Mouse (Mus musculus): Measurements from ENCODE around the gene Prr5. TPM values are rescaled to one million over a fixed set of nuclear protein-coding genes. Genes with fewer than 3 reads are reported as not detected.
A peak's percentile ranks its signal among the peaks of the same experiment; 100 is the strongest.

Prr5 gene
- polyA plus RNA-seq (2014; fragmentation: Nextera tagmentation; extraction: Ambion mirVana) = 10.0 and 12.3 TPM in 2 replicates

DNA sequence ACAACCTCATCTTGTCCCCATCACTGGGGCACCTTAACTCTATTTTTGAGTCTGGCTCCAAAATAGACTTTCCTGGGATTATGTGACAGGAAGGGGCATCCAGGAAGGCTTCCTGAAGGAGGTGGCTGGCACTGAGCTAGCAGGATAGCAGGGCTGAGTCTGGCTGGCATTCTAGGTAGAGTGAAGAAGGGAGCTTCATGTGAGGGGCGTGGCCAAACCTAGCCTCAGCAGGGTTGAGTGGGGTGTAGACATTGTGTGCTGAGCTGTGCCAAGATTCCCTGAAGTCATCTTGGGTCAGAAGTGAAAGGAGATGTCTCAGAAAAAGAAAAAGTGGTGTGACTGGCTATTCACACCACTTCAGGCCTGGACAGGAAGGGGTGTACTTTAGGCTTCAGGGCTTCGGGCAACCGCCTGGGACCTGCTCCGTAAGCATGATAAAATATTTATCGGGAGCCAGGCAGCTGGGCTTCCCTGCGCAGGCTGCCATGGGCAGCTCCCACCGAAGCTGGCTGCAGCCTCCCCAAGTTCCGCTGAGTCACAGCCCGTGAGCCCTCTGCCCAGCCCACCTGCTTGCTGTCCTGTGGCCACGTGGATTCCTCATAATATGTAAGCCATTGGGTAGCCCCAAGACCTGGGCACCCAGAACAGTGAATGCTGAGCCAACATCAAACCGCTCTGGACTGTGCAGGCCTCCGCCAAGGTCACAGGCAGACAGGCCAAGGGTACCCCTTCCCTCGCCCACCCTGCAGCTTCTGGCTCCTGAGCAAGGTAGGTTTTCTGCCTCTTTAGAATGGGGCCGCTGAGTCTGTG lies at the start of gene Prr5:
TSS of gene Prr5 (plus strand) at position 683 of the 810 bp plus-strand sequence.
- no peak within 1 kb of the TSS for H3K27ac ChIP-seq (ENCODE audit: low read depth, low read length)
- no peak within 1 kb of the TSS for H3K4me3 ChIP-seq (ENCODE audit: low read depth, low read length)
- ATAC-seq (replicated peaks; ENCODE audit: low FRiP score) (no peak), DNase-seq (ENCODE audit: low spot score) (no peak)
- H3K9ac ChIP-seq (ENCODE audit: low read length) = no peak within 1 kb of the TSS
- peaks cover 4% of the 10 kb centered on the region for H3K27me3 ChIP-seq (ENCODE audit: control insufficient read depth, insufficient read depth, low read length)
- H3K4me1 ChIP-seq (replicated peaks; ENCODE audit: control insufficient read depth, insufficient read depth, low read length) = peaks cover 4% of the 10 kb centered on the region; the same call in 1 of the 2 replicates
- H3K4me2 ChIP-seq (ENCODE audit: low read depth, low read length, severe bottlenecking) = no peak within 1 kb of the TSS
- H3K9me3 ChIP-seq (ENCODE audit: control insufficient read depth, low read length) = no peaks in the 10 kb centered on the region
- WGBS = 89% methylated on average over 14 of the region's 14 CpGs
- no peaks in the 10 kb centered on the region for H3K36me3 ChIP-seq (ENCODE audit: control insufficient read depth, insufficient read depth, low read length)

- Histone ChIP-seq H3K9ac (ENCODE audit: low read length) (no peak overlapping the region), H3K27ac (ENCODE audit: low read depth, low read length) (no peak overlapping the region), H3K4me1 (replicated peaks; ENCODE audit: control insufficient read depth, insufficient read depth, low read length) (peaks cover 14% of the 10 kb centered on the region), H3K36me3 (ENCODE audit: control insufficient read depth, insufficient read depth, low read length) (no peaks in the 10 kb centered on the region), H3K27me3 (ENCODE audit: control insufficient read depth, insufficient read depth, low read length) (no peaks in the 10 kb centered on the region; the same call in 1 of the 2 replicates), H3K4me2 (ENCODE audit: low read depth, low read length, severe bottlenecking) (no peak overlapping the region), H3K9me3 (ENCODE audit: control insufficient read depth, low read length) (no peaks in the 10 kb centered on the region), H3K4me3 (ENCODE audit: low read depth, low read length) (no peak overlapping the region)
- no peak for DNase-seq (ENCODE audit: low spot score)
- 70% methylated on average over 3 of the region's 3 CpGs for WGBS
- ATAC-seq (replicated peaks; ENCODE audit: low FRiP score) = no peak
Measured at GRCm38 (mm10) chr15:84620028-84620427, 49.4 kb upstream of the Prr5 start.

- DNase-seq (ENCODE audit: low spot score) (no peak), ATAC-seq (replicated peaks; ENCODE audit: low FRiP score) (peak; percentile 73)
- peak overlapping the region; percentile 12 for H3K9ac ChIP-seq (ENCODE audit: low read length)
- H3K4me1 ChIP-seq (replicated peaks; ENCODE audit: control insufficient read depth, insufficient read depth, low read length) = peaks cover 13% of the 10 kb centered on the region
- H3K4me3 ChIP-seq (ENCODE audit: low read depth, low read length) = no peak overlapping the region
- 23% methylated on average over 14 of the region's 14 CpGs for WGBS
- H3K4me2 ChIP-seq (ENCODE audit: low read depth, low read length, severe bottlenecking) = peak overlapping the region; percentile 27; the same call in 1 of the 2 replicates
- no peaks in the 10 kb centered on the region for H3K27me3 ChIP-seq (ENCODE audit: control insufficient read depth, insufficient read depth, low read length)
- no peaks in the 10 kb centered on the region for H3K36me3 ChIP-seq (ENCODE audit: control insufficient read depth, insufficient read depth, low read length)
- no peaks in the 10 kb centered on the region for H3K9me3 ChIP-seq (ENCODE audit: control insufficient read depth, low read length)
- no peak overlapping the region for H3K27ac ChIP-seq (ENCODE audit: low read depth, low read length)
Measured at GRCm38 (mm10) chr15:84621722-84622428, 47.5 kb upstream of the Prr5 start.

DNA sequence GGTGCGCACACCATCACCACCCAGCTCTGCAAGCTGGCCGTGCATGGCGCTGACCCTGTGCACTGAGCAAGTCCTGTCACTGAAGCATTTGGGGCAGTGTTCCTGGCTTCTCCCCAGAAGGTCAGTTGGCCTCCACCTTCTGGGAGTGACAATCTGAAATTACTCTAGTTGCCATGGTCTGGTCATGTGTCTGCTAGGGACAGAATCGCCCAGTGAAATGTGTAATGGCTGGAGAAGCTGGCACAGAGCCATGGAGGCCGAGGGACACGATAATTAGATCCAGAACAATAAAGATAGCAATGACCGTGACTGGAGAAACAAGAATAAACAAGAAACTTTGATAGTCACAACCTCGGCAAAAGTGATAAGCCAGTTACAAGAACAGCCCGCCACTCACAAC lies 44.5 kb upstream of the Prr5 start:
- peaks cover 15% of the 10 kb centered on the region for H3K4me1 ChIP-seq (replicated peaks; ENCODE audit: control insufficient read depth, insufficient read depth, low read length)
- H3K27ac ChIP-seq (ENCODE audit: low read depth, low read length) = no peak overlapping the region
- H3K9ac ChIP-seq (ENCODE audit: low read length) = no peak overlapping the region
- DNase-seq (ENCODE audit: low spot score) = no peak
- no peak overlapping the region for H3K4me2 ChIP-seq (ENCODE audit: low read depth, low read length, severe bottlenecking)
- H3K27me3 ChIP-seq (ENCODE audit: control insufficient read depth, insufficient read depth, low read length) = no peaks in the 10 kb centered on the region
- no peaks in the 10 kb centered on the region for H3K36me3 ChIP-seq (ENCODE audit: control insufficient read depth, insufficient read depth, low read length)
- 83% methylated on average over 9 of the region's 9 CpGs for WGBS
- no peaks in the 10 kb centered on the region for H3K9me3 ChIP-seq (ENCODE audit: control insufficient read depth, low read length)
- H3K4me3 ChIP-seq (ENCODE audit: low read depth, low read length) = no peak overlapping the region
- no peak for ATAC-seq (replicated peaks; ENCODE audit: low FRiP score)

GRCm38 (mm10) chr15:84625712-84626414 lies 43.6 kb upstream of the Prr5 start:
- Histone ChIP-seq H3K4me2 (ENCODE audit: low read depth, low read length, severe bottlenecking) (no peak overlapping the region), H3K36me3 (ENCODE audit: control insufficient read depth, insufficient read depth, low read length) (no peaks in the 10 kb centered on the region), H3K9me3 (ENCODE audit: control insufficient read depth, low read length) (no peaks in the 10 kb centered on the region), H3K27me3 (ENCODE audit: control insufficient read depth, insufficient read depth, low read length) (no peaks in the 10 kb centered on the region), H3K27ac (ENCODE audit: low read depth, low read length) (no peak overlapping the region), H3K4me3 (ENCODE audit: low read depth, low read length) (no peak overlapping the region), H3K4me1 (replicated peaks; ENCODE audit: control insufficient read depth, insufficient read depth, low read length) (peaks cover 15% of the 10 kb centered on the region), H3K9ac (ENCODE audit: low read length) (no peak overlapping the region)
- ATAC-seq (replicated peaks; ENCODE audit: low FRiP score) = no peak
- DNase-seq (ENCODE audit: low spot score) = no peak
- WGBS = 73% methylated on average over 6 of the region's 6 CpGs

DNA sequence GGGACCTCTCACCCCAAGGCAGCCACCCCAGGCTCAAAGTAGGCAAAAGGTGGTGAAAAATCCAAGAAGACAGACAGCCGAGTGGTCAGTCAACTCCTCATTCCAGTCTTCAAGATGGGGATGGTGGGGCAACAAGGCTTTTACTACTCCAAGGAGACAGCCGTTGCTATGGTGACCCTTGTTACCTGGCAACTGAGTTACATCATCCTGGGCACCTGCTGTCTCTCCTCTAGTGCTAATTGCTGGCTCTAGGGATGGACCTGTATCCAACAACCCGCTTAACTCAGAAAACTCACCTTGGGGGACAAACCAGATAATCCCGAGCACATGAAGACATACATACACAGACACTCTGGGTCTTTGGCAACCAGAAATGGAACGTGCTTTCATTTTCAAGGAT lies 42.1 kb upstream of the Prr5 start:
- Histone ChIP-seq H3K36me3 (ENCODE audit: control insufficient read depth, insufficient read depth, low read length) (no peaks in the 10 kb centered on the region), H3K4me3 (ENCODE audit: low read depth, low read length) (no peak overlapping the region), H3K9me3 (ENCODE audit: control insufficient read depth, low read length) (no peaks in the 10 kb centered on the region), H3K4me1 (replicated peaks; ENCODE audit: control insufficient read depth, insufficient read depth, low read length) (peaks cover 7% of the 10 kb centered on the region), H3K4me2 (ENCODE audit: low read depth, low read length, severe bottlenecking) (no peak overlapping the region), H3K9ac (ENCODE audit: low read length) (no peak overlapping the region), H3K27me3 (ENCODE audit: control insufficient read depth, insufficient read depth, low read length) (no peaks in the 10 kb centered on the region), H3K27ac (ENCODE audit: low read depth, low read length) (no peak overlapping the region)
- WGBS = 69% methylated on average over 5 of the region's 5 CpGs
- DNase-seq (ENCODE audit: low spot score) (no peak), ATAC-seq (replicated peaks; ENCODE audit: low FRiP score) (no peak)

DNA sequence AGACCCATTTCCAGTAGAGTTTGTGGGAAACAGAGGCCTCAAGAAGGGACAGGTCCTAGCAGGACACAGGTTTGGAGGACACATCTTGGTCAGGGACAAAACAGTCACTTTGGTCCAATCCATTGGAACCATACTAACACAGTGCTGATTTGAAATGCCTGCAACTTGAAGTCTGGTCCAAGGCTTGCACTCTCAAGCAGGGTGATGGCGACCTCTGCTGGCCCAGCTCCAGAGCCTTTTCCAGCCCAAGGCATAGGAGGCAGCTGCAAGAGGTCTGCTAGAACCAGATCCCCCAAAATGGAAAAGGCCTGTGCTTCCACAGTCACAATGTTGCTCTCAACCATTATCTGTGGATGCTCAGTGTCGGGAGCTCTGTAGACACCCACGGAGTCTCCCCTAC lies 39.7 kb upstream of the Prr5 start:
- H3K4me2 ChIP-seq (ENCODE audit: low read depth, low read length, severe bottlenecking) = no peak overlapping the region
- DNase-seq (ENCODE audit: low spot score) (peak; percentile 83), ATAC-seq (replicated peaks; ENCODE audit: low FRiP score) (no peak)
- H3K9me3 ChIP-seq (ENCODE audit: control insufficient read depth, low read length) = no peaks in the 10 kb centered on the region
- H3K36me3 ChIP-seq (ENCODE audit: control insufficient read depth, insufficient read depth, low read length) = no peaks in the 10 kb centered on the region
- 13% methylated on average over 3 of the region's 3 CpGs for WGBS
- H3K27me3 ChIP-seq (ENCODE audit: control insufficient read depth, insufficient read depth, low read length) = no peaks in the 10 kb centered on the region
- no peak overlapping the region for H3K4me3 ChIP-seq (ENCODE audit: low read depth, low read length)
- no peak overlapping the region for H3K9ac ChIP-seq (ENCODE audit: low read length)
- no peak overlapping the region for H3K27ac ChIP-seq (ENCODE audit: low read depth, low read length)
- H3K4me1 ChIP-seq (replicated peaks; ENCODE audit: control insufficient read depth, insufficient read depth, low read length) = peaks cover 2% of the 10 kb centered on the region; the same call in 1 of the 2 replicates

DNA sequence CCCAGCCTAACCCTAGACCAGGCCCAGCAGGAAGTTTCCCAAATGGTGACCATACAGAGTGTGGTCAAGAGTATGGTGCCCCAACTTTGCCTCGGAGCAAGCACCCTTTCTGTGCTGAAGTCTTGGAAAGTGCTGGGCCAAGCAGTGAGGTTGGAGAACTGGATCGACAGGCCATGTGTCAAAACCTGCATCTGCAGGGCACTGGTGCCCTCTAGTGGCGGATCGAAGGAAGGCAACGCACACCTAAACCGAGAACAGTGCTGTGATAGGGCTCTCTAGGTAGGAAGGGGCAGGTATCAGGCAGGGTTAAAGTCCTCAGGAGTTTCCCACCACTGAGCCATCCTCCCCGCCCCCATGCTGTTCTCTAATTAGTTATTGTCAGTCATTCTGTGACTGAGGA lies 37.9 kb upstream of the Prr5 start:
- Histone ChIP-seq H3K9me3 (ENCODE audit: control insufficient read depth, low read length) (no peaks in the 10 kb centered on the region), H3K36me3 (ENCODE audit: control insufficient read depth, insufficient read depth, low read length) (no peaks in the 10 kb centered on the region), H3K4me1 (replicated peaks; ENCODE audit: control insufficient read depth, insufficient read depth, low read length) (0 out of 2 replicates have a peak, but pooled peaks cover 2% of the 10 kb centered on the region), H3K27ac (ENCODE audit: low read depth, low read length) (no peak overlapping the region), H3K4me2 (ENCODE audit: low read depth, low read length, severe bottlenecking) (no peak overlapping the region), H3K9ac (ENCODE audit: low read length) (no peak overlapping the region), H3K4me3 (ENCODE audit: low read depth, low read length) (no peak overlapping the region), H3K27me3 (ENCODE audit: control insufficient read depth, insufficient read depth, low read length) (no peaks in the 10 kb centered on the region)
- under 1% methylated on average over 7 of the region's 7 CpGs for WGBS
- 0 out of 2 replicates have a peak, but pooled peaks have one; percentile 39 for ATAC-seq (replicated peaks; ENCODE audit: low FRiP score)
- peak; percentile 92 for DNase-seq (ENCODE audit: low spot score)

All from forebrain, embryonic 11.5 days (tissue).